Mouse (Mus musculus): ENCODE measurements around the gene Sox13.

The Sox13 gene

DNA sequence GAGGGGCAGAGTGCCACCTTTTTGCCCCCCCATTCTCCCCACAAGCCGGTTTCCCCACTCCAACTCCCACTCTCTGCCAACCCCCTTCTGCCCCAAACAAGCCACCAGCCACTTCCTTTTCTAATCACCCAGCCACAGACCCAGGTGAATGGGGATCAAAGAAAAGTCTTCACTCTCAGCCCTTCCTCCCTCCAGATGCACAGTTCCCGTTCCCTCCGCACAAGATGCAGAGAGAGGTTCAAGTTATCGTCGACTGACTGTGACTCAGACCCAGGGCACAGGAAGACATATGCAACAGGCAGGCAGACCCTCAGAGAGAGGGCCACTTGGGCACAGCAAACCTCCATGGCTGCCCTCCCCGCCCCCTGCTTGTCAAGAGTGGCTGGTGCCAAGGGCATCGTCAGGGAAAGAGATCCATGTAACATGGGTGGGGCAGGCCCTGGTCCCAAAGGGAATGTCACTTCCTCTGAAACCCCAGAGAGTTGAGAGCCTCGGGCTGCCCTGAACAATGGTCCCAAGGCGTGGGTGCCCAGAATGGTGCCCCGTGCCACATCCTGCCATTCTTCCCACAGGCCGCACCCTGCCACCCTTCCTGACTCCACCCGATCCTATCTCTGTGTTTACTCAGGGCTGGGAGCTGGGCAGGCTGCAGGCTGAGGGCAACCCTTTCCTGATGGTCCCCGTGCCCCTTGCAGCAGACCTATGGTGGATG, 24.0 kb downstream of the Sox13 start:
- DNase-seq (ENCODE audit: low spot score in 2 of 2): no peak

DNA sequence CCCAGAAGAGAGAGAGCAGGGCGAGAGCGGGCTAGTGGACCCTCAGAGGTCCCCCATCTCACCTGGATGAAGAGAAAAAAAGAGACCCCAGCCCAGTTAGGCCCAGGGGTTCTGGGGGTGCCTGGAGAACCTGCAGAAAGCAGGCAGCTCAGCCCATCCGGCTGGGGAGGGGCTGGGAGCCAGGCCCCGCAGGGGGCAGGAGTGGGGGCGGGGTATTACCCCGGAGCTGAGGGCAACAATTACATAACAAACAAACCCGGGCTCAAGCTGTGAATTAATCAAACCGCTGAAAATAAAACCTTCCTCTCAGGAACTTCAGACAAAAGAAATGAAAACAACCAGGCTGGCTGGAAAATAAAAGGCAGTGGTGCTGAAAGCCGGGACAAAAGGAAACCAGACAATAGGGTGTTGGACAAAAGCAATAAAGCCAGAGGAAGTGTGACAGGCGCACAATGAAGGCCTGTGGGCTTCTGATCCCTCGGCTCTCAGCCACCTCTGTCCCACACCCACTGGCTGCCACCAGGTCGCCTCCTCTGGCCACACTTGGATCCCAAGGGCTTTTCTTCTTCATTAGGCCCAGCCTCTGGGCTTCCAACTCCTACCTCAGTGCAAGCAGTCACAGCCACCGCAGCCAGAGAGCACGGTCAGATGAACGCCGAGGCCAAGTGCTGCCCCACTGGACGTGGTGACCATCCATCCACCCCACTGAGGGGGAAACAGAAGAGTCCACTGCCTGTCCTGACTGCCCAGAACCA, 26.5 kb downstream of the Sox13 start:
- DNase-seq (ENCODE audit: low spot score in 2 of 2): no peak

DNA sequence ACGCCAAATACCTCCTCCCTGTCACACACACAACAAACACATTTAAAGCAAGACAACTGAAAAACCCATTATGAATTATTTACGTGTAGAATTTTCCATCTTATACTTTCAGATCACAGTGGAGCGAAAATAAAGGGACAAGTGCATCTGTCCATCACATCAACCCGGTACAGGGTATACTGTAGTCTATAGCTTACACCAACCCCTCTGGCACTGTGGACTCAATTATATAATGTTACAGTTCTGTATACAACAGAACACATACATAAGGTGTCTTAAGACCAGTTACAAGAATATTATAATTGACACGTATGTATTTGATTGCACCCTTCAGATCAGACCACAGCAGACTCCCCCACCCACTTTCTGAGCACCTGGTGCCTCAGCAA, 27.1 kb downstream of the Sox13 start:
- DNase-seq (ENCODE audit: low spot score in 2 of 2): no peak

DNA sequence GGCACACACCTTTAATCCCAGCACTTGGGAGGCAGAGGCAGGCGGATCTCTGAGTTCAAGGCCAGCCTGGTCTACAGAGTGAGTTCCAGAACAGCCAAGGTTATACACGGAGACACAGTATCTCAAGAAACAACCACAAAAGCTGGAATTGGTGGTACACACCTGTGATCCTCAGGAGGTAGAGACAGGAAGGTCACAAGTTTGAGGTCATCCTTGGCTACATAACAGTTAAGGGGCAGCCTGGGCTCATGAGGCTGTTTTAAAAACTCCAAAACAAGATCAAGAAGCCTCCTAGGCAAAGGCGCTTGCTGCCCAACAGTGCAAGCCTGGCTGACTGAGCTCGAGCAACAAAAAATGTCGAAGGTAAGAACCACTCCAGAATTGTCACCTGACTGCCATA, 27.5 kb downstream of the Sox13 start:
- DNase-seq (ENCODE audit: low spot score in 2 of 2): no peak

DNA sequence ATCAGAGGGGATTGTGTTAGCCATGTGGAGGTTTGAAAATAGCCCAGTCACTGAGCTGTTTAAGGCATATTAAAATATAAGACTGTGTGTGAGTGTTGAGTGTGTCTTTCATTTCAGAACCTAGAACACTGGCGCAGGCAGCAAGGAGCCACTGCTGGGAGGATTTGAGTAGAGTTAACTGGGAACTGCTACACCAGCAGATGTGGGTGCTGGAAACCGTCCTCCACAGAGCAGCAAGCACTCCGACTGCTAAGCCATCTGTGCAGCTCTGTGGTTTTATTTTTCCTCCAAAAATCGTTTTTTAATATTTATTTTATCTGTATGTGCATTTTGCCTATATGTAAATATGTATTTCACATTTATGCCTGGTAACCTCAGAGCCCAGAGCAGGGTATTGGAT, 29.5 kb downstream of the Sox13 start:
- DNase-seq (ENCODE audit: low spot score in 2 of 2): no peak

DNA sequence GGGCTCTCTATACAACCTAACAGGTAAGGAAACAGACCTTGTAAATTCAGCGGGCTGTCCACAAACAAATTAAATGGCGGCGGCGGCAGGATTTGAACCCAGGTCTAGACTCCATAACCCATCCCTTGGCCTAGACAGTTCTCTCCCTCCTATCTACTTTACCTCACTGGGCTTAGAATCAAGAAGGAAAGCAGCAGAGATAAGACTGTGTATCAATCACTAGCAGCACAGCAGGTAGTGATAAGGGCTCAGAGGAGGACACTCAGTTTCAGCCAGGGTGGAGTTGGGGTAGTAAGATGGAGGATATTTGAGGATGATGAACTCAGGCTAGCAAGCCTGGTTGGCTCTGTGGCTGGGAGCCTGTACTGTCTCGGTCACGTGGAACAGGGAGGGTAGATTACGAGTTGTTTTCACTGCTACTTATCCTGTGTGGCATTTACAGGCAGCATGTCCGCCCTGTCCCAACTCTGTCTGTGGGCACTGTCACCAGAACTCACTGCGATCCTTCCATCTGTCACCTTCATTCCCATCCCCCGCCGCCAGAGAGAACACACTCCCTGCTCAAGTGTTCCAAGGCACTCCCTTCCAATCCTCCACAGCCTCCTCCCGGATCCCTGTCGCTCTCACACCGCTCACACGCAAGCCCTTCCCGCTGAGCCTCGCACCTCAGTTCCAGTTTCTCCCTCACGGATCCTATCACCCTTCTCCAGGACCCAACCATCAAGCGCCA, 36.5 kb downstream of the Sox13 start:
- no peak for DNase-seq (ENCODE audit: low spot score in 2 of 2)

DNA sequence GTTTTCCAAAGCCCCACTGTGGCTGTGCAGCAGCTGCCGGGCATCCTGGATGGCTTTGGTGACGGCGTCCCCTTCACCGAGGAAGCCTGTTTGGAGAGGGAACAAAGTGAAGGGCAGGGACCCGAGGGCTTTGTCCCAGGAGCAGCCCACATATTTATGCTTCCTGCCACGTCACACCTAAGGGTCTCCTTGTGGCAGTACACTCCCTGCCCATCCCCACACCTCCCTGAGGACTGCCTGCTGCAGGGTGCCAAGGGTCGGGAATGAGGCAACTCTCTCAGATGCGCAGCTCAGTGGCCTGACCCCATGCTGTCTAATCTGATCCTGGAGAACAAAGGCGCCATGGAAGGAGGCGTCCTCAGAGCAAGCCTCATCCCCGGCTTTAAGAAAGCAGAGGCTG, 38.0 kb downstream of the Sox13 start:
- DNase-seq (ENCODE audit: low spot score in 2 of 2): no peak

DNA sequence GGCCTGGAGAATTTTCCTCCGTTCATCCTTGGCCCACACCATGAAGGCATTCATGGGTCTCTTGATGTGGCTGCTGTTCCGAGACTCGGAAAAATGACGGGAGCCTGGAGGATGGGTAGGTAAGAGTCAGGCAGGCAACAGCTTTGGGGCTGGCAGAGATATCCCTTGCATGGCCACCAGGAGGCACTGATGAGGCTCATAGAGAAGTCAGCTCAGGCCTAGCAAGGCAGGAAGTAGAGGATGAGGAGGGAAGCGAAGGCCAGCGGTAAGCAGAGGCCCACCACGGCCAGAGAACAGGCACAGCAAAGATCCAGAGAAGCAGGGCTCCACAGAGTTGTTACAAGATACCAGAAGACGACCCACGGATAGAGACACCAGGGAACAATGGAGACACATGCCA, 38.7 kb downstream of the Sox13 start:
- peak in 1 of 2 experiments; percentile 61 for DNase-seq (ENCODE audit: low spot score in 2 of 2)

DNA sequence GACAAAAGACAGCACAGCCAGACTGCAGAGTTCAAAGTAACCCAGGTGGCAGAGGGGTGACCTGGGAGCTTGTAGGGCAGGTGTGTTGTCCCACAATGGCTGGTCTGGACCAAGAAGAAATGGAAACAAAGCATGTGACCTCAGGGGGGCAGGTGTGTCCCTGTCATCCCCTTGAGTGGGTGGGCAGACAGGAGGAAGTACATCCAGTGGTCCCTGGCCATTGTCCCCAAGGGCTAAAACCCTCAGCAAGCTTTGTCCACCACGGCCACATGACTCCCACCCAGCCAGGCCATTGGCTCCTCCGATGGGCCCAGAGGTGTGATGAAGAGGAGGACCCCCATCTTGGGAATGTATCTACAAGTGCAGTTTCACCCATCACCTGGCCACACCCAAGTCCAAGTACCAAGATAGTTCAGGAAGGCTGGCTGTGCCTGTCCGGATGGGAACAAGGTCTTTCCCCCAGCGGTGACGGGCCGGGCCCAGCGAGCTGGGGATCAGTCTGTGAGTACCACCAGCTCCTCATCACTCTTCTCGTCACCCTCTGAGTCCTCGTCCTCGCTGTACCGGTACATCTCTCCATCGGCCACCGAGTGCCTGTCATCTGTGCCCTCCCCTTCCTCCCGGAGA, 40.9 kb downstream of the Sox13 start:
- no peak for DNase-seq (ENCODE audit: low spot score in 2 of 2)

DNA sequence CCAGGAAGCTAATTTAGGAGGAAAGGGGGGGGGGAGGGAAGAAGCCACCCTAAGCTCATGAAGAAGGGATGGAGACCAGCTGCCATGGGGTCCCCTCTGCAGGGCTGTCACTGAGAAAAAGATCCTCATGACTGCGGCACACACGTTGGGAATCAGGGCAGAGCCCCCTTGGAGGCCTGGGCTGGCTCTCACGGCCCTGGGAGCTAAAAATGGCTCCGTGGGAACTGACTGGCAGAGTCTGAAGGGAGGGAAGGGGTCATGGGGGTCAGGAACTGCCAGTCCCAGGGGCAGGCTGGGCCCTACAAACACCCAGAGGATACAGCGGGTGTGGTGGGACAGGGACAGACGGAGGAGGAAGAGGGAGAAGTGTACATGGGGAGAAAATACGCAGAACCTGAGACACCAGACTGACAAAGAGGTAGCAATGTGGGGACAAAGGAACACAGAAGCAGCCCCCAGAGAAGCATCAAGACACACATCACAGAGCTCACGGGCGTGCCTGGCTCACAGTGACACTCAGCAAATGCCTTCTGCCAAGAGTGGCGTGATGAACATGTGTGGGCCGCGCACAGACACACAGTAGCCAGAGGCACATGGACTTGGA, 41.5 kb downstream of the Sox13 start:
- no peak for DNase-seq (ENCODE audit: low spot score in 2 of 2)

DNA sequence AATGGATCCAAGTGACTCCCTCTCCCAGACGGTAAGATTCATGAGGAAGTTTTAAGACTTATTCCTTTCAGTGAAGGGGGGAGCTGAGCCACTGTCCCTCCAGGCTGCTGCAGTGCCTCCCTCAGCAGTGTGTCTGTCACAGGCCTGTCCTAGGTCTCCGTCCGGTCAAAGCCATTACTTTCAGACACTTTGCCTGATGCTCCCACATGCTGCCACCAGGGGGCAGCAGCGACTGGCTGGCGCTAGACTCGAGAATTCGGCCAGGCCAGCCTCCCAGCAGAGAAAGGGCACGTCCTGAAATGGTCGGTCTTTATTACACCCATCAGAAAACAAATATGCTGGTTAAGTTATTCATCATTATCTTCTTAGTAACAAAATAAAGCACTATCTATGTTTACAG, 42.2 kb downstream of the Sox13 start:
- no peak for DNase-seq (ENCODE audit: low spot score in 2 of 2)

DNA sequence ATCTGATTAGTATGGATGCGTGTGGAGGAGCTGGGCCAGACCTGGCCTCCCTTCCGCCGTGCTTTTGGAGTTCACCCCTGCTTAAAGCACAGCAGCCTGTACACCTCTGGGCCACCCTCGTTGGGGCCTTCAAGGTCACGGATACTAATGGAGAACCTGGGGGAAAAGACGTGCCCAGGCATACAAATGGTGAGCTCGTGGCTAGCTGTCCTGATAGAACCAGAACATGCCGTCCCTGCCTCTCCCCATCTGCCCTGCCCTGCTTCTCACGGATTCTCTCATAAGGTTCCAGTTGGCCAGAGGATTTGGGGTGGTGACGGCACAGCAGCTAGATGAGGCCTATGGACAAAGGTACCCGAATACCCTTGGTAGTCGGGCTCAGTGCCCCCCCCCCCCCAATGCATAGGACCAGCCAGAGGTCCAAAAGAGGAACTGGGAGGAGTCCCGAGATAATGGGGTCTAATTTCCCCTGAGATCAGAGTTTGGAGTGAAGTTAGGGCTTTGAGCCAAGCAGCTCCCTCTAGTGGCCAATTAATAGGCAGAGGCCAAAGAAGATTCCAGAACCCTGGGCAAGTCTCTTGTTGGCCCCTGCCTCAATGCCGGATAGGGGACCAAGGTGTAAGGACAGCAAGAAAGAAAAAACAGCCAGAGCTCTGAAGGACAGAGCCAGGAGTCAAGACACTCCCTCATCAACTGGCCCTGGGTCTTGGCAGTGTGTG, 43.7 kb downstream of the Sox13 start:
- DNase-seq (ENCODE audit: low spot score in 2 of 2): no peak

DNA sequence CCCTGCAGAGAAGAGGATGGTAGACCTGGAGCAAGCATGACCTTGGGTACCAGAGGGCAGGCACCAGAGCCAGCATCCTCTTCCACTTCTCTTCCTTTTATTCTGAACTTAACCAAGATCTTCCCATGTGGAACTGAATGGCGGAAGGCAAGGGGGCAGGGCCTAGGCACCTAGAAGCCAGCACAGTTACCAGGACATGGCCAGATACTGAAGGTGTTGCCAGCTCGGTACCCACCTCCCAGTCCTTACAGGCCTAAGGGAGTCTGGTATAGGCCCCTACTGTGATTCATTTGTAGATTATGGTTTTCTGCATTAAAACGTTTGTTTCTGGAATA, 44.2 kb downstream of the Sox13 start:
- no peak for DNase-seq (ENCODE audit: low spot score in 2 of 2)

DNA sequence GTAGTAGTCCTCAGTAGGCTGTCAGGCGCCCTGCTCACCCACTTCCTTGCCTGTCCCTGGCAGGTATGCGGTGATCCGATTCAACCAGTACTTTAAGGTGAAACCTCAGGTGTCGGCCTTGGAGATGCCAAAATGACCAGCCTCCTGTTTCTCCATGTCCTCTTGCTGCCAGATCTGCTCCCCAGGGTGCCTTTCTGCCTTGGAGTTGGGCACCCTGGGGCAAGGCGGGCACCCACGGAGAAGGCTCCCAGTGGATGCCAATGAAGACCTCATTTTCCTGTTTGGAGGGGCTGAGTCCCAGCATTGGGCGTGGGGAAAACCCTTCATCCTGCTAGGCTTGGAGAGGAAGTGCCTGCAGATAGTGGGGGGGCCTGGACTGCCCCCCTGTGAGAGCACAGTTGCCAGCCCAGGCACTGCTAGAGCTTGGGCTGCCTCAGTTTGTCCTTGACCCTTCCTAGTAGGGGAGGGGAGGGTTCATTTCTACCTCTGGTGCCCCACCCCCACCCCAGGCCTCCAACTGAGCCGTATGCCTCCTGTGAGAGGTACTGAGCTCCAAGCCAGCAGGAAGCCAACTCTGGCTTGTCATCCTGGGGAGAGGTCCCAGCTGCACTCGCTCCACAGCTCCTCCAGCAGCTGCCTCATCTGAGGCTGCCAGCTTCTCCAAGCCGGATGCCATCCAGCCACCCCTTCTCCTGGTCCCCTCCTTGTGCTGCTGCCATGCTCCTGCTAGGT, 44.8 kb downstream of the Sox13 start:
- DNase-seq (ENCODE audit: low spot score in 2 of 2): no peak

DNA sequence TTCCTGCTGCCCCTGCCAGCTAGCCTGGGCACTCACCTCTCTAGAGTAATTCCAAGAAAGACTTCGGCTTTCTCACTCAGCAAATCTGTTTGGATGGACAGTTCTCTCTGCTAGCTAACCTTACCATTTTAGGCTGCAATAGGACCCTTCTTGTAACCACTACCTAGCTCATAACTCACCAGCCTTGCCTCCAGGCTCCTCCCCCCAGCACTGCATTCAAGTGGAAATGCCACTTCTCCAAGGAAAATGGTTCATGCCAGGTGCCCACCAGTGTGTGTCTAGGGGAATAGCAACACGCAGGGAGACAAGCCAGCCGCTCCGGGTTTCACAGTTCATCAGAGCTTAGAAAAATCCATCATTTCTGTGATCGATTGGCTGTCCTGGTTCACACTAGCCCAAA, 46.6 kb downstream of the Sox13 start:
- DNase-seq (ENCODE audit: low spot score in 2 of 2): no peak

DNA sequence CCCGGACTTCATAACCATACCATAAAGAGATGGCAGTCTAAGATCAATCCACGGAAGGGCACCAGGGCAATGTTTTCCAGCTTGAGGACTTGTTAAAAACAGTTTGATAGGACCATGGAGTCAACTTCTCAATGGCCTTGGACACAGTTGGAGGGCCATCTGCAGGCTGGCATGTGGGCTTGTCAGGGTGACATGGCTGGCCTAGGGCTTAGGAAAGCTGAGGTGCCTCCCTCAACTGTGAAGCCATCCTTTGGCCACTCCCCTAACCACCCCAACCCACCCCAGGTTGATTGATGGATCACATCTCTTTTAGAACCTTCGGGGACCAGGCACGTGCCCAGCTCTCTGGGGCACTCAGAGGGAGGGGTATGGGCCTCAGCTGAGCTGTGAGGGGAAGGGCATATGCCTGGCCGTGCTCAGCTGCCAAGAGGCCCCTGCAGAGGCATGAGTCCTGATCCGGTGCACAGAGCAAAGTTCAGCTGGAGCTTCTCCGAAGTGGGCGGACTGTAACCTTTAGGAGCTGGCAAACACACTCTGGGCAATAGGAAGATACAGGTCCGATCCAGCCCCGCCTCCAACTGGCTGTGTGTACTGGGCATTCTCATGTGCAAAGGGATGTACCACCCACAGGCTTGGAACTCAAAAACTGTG, 48.4 kb downstream of the Sox13 start:
- no peak for DNase-seq (ENCODE audit: low spot score in 2 of 2)

DNA sequence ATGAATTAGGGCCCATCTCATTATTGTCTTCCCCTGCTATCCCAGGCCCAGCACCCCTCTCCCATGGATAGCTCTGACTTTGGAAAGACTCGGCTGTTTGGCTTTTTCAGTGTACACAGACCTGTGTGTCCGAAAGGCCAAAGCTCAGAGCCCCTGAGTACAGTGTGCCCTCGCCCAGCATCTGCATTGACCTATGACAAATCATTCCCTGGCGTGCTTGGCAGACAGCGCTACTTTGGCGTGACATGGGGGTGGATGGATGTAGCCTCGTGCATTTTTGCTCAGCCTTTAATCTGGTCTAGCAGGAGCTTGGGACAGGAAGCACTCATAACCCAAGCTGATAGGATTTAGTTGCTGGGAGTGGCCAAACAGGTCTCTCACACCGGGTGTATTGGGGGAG, 52.1 kb downstream of the Sox13 start:
- no peak for DNase-seq (ENCODE audit: low spot score in 2 of 2)

DNA sequence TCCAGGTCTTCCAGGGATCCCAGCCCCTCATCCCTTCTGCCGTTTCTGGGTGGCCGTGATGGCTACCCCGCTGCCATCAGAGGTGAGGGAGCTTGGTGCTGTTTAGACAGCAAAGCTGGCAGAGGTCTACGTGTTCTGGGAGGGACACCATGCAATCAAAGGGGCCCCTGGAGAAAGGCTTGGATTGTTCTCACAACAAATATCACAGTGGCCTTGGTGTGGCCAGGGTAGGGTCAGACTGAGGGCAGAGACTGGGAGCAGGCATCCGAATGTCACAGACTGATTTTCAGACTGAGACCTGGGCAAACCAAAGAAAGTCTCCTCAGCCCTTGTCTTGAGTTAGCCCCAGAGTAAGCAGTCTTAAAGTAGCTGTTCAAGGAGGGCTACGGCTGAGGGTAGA, 52.7 kb downstream of the Sox13 start:
- no peak for DNase-seq (ENCODE audit: low spot score in 2 of 2)

DNA sequence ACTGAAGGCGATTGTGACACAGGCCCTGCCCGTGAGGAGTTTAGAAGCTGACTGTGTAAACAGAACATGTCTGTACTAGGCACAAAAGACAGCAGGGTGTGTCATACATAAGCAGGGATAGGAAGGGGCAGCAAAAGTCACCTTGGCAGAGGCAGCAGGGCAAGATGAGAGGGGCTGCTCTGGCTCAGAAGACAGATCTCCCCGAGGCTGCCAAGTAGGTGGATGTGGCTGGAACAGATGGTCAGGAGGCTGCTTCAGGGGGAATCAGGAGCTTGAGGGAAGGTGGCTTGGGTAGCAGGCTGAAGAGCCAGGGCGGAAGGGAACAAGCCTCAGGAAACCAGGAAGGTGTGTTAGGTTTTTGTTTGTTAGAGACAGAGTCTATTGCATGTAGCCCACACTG, 53.8 kb downstream of the Sox13 start:
- DNase-seq (ENCODE audit: low spot score in 2 of 2): no peak

DNA sequence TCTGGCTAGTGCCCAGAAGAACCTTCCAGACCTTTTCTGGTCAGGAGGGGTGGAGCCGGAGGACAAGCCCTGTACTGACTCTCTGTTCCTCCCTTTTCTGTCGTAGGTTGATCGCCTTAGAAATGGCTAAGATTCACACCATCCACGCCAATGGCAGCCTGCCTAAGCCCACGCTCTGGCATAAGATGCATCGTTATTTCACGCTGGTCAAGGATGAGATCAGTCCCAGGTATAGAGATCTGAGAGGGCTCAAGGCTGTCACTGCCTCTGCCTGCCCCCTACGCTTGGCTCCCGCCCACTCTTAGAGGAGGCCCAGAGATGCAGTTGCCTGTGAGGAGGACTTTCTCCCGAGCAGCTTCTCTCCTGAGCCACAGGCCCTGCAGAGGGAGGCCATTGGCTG, 55.5 kb downstream of the Sox13 start:
- no peak for DNase-seq (ENCODE audit: low spot score in 2 of 2)

All from frontal cortex, postnatal 10 days (tissue).